Mouse (Mus musculus): Measurements from ENCODE around the gene Chst14.

The Chst14 gene

DNA sequence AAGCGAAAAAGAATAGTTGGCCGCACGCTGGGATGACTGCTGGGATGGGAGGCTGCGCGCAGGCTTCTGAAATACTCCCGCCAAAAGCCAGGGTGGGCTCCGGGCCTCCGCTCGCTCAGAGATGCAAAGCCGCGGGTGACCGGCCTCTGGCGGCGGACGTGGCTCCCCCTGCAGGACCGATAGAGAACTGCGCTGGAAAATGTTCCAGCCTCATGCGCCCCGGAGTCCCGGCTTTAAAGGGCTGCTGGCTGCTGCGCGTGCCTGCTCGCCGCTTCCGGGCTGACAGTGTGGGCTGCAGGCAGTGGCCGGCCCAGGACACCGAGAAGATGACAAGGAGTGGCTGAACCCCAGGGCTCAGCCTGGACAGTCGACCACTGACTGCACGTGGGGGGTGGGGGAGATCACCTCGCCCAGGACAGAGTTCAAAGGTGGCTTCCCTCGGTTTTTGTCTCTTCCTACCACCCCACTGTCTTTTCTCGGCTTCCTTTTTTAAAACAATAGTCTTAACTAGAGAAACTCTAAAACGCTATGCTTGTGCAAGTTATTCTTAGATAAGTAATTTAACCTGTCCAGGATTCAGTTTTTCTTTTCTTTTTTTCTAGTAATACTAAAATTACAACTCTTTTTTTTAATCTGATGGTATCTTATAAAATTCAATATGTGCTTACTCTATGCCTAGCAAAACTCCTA, 46.5 kb downstream of the Chst14 start:
- DNase-seq: peak; percentile 88

- no peak for DNase-seq
Measured at GRCm38 (mm10) chr2:118975855-118976254, 49.6 kb downstream of the Chst14 start.

- DNase-seq: peak; percentile 92
Measured at GRCm38 (mm10) chr2:118976282-118976929, 50.1 kb downstream of the Chst14 start.

- DNase-seq: no peak
Measured at GRCm38 (mm10) chr2:118976941-118977340, 50.6 kb downstream of the Chst14 start.

DNA sequence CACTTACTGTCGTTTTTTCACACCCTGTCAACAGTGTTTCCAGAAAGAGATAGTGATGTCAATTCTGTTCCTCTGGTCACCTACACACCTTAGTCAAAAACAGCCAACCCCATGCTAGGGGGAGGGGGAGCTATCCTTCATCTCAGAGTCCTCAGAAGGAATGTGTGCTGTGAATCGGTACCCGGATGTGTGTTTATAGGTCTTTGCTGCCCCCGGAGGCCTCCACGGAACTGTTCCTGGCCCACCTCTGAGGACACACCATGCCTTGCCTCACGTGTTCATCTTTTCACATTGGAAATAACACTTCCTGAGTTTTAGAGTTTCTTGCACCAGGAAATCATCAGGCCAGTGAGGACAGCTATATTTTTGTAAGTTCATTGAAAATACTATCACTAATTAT, 51.8 kb downstream of the Chst14 start:
- peak; percentile 11 for DNase-seq

All from thymus, postnatal 25 days (tissue).